Mouse (Mus musculus) stomach, embryonic 16.5 days (tissue): ENCODE measurements around the gene Prepl. TPM values are rescaled to one million over a fixed set of nuclear protein-coding genes. Genes with fewer than 3 reads are reported as not detected.

Source experiments
- ATAC-seq: fragments of 200-750 bp; cut with Nextera tagmentation; 2 replicates; pipeline ENCODE4 v1.8.0; 2017; ENCODE audit warnings: moderate number of reproducible peaks, moderate TSS enrichment; ENCODE audit not compliant: insufficient read depth, low FRiP score
- H3K27ac ChIP-seq: fragments of 300-500 bp; sonication (generic); 2 replicates; pipeline ENCODE4 v1.5.1; 2014; ENCODE audit warnings: low read length
- H3K27me3 ChIP-seq: fragments of 300-500 bp; sonication (generic); 2 replicates; pipeline ENCODE4 v1.6.1; 2014; ENCODE audit warnings: low read length, control low read depth, mixed read lengths; ENCODE audit not compliant: control insufficient read depth, insufficient read depth
- H3K36me3 ChIP-seq: fragments of 300-500 bp; sonication (generic); 2 replicates; pipeline ENCODE4 v1.6.1; 2014; ENCODE audit warnings: low read length; ENCODE audit not compliant: control insufficient read depth, insufficient read depth
- H3K4me1 ChIP-seq: fragments of 300-500 bp; sonication (generic); 2 replicates; pipeline ENCODE4 v1.6.1; 2014; ENCODE audit warnings: low read length, control low read depth, mixed read lengths; ENCODE audit not compliant: control insufficient read depth, insufficient read depth
- H3K4me2 ChIP-seq: fragments of 300-500 bp; sonication (generic); 2 replicates; pipeline ENCODE4 v1.6.1; 2014; ENCODE audit warnings: low read depth, low read length, mixed read lengths
- H3K4me3 ChIP-seq: fragments of 300-500 bp; sonication (generic); replicated peaks from 2 replicates; pipeline ENCODE4 v1.5.1; 2014; ENCODE audit warnings: mild to moderate bottlenecking, low read length
- H3K9ac ChIP-seq: fragments of 300-500 bp; sonication (generic); 2 replicates; pipeline ENCODE4 v1.6.1; 2014; ENCODE audit warnings: low read length
- H3K9me3 ChIP-seq: fragments of 300-500 bp; sonication (generic); replicated peaks from 2 replicates; pipeline ENCODE4 v1.6.1; 2016; ENCODE audit warnings: low read length, control low read depth; ENCODE audit not compliant: control insufficient read depth
- WGBS: fragments of 180-500 bp; shearing (Covaris S2); extraction: QIAGEN DNeasy Blood & Tissue Kit; methylation state at CpG from one replicate; pipeline ENCODE4 v1.1.7; 2014; 5-methylcytosine and 5-hydroxymethylcytosine counted together
- polyA plus RNA-seq: library from polyadenylated mRNA; unstranded; fragments of >200 nt; fragmentation: Nextera tagmentation; extraction: Ambion mirVana; gene quantifications from 2 replicates; pipeline ENCODE4 v1.2.1, GENCODE M21; 2015

The Prepl gene
- polyA plus RNA-seq, 1 experiment from 2014 or later = 31.5 TPM

- Histone ChIP-seq H3K4me3 (no peak overlapping the region), H3K36me3 (no peaks in the 10 kb centered on the region), H3K27ac (no peak overlapping the region), H3K4me1 (no peaks in the 10 kb centered on the region), H3K4me2 (no peak overlapping the region), H3K27me3 (no peaks in the 10 kb centered on the region), H3K9ac (no peak overlapping the region), H3K9me3 (no peaks in the 10 kb centered on the region)
- 53% methylated on average over 11 of the region's 11 CpGs for WGBS
- 0 out of 2 replicates have a peak, but pooled peaks have one; percentile 10 for ATAC-seq
These were observed 56.0 kb downstream of the Prepl start for GRCm38 (mm10) chr17:85034068-85034467.

GRCm38 (mm10) chr17:85033087-85033486 is 57.0 kb downstream of the Prepl start:
- Histone ChIP-seq H3K4me3 (no peak overlapping the region), H3K4me1 (no peaks in the 10 kb centered on the region), H3K36me3 (no peaks in the 10 kb centered on the region), H3K27me3 (no peaks in the 10 kb centered on the region), H3K9me3 (no peaks in the 10 kb centered on the region), H3K4me2 (no peak overlapping the region), H3K9ac (no peak overlapping the region), H3K27ac (no peak overlapping the region)
- no peak for ATAC-seq
- WGBS = 77% methylated on average over 3 of the region's 3 CpGs

GRCm38 (mm10) chr17:85030651-85031050 is 59.4 kb downstream of the Prepl start:
- Histone ChIP-seq H3K27me3 (no peaks in the 10 kb centered on the region), H3K9me3 (no peaks in the 10 kb centered on the region), H3K36me3 (no peaks in the 10 kb centered on the region), H3K9ac (no peak overlapping the region), H3K4me1 (no peaks in the 10 kb centered on the region), H3K4me2 (no peak overlapping the region), H3K4me3 (no peak overlapping the region), H3K27ac (no peak overlapping the region)
- no peak for ATAC-seq
- 65% methylated on average over 5 of the region's 5 CpGs for WGBS

- ATAC-seq = no peak
- Histone ChIP-seq H3K4me2 (no peak overlapping the region), H3K9me3 (no peaks in the 10 kb centered on the region), H3K27me3 (no peaks in the 10 kb centered on the region), H3K27ac (no peak overlapping the region), H3K9ac (no peak overlapping the region), H3K36me3 (no peaks in the 10 kb centered on the region), H3K4me3 (no peak overlapping the region), H3K4me1 (no peaks in the 10 kb centered on the region)
- WGBS = 89% methylated on average over 10 of the region's 10 CpGs
These were observed 61.2 kb downstream of the Prepl start for GRCm38 (mm10) chr17:85028797-85029196.

- no peak within 1 kb of the TSS for H3K9ac ChIP-seq
- H3K9me3 ChIP-seq = no peaks in the 10 kb centered on the region
- peak; percentile 38; the same call in 1 of the 2 replicates for ATAC-seq
- WGBS = 84% methylated on average over 20 of the region's 20 CpGs
- no peaks in the 10 kb centered on the region for H3K27me3 ChIP-seq
- H3K36me3 ChIP-seq = no peaks in the 10 kb centered on the region
- H3K27ac ChIP-seq = no peak within 1 kb of the TSS
- H3K4me2 ChIP-seq = no peak within 1 kb of the TSS
- H3K4me1 ChIP-seq = peaks cover 2% of the 10 kb centered on the region; the same call in 1 of the 2 replicates
- no peak within 1 kb of the TSS for H3K4me3 ChIP-seq
These were observed 61.8 kb downstream of the Prepl start, which contains the start of gene Slc3a1 for GRCm38 (mm10) chr17:85028093-85028739. TSS of gene Slc3a1 (plus strand) at chr17:85028376.

- no peak overlapping the region for H3K27ac ChIP-seq
- ATAC-seq = peak; percentile 46; the same call in 1 of the 2 replicates
- H3K4me1 ChIP-seq = peaks cover 3% of the 10 kb centered on the region; the same call in 1 of the 2 replicates
- H3K4me3 ChIP-seq = no peak overlapping the region
- H3K9me3 ChIP-seq = no peaks in the 10 kb centered on the region
- no peaks in the 10 kb centered on the region for H3K36me3 ChIP-seq
- no peak overlapping the region for H3K4me2 ChIP-seq
- H3K9ac ChIP-seq = no peak overlapping the region
- 57% methylated on average over 3 of the region's 3 CpGs for WGBS
- H3K27me3 ChIP-seq = no peaks in the 10 kb centered on the region
These were observed 62.8 kb downstream of the Prepl start for GRCm38 (mm10) chr17:85027247-85027646.

- Histone ChIP-seq H3K27me3 (no peaks in the 10 kb centered on the region), H3K9me3 (no peaks in the 10 kb centered on the region), H3K4me2 (no peak overlapping the region), H3K4me3 (no peak overlapping the region), H3K4me1 (peaks cover 3% of the 10 kb centered on the region; the same call in 1 of the 2 replicates), H3K27ac (no peak overlapping the region; the same call in 1 of the 2 replicates), H3K36me3 (no peaks in the 10 kb centered on the region), H3K9ac (no peak overlapping the region)
- no peak for ATAC-seq
- 84% methylated on average over 6 of the region's 6 CpGs for WGBS
These were observed 63.6 kb downstream of the Prepl start for GRCm38 (mm10) chr17:85026436-85026835.

GRCm38 (mm10) chr17:85025151-85025550 is 64.9 kb downstream of the Prepl start:
- Histone ChIP-seq H3K36me3 (no peaks in the 10 kb centered on the region), H3K4me3 (no peak overlapping the region), H3K27me3 (no peaks in the 10 kb centered on the region), H3K4me2 (no peak overlapping the region), H3K4me1 (peaks cover 3% of the 10 kb centered on the region; the same call in 1 of the 2 replicates), H3K9me3 (no peaks in the 10 kb centered on the region), H3K27ac (no peak overlapping the region), H3K9ac (no peak overlapping the region)
- ATAC-seq = no peak
- 84% methylated on average over 6 of the region's 6 CpGs for WGBS

GRCm38 (mm10) chr17:85024237-85024636 is 65.8 kb downstream of the Prepl start:
- H3K4me1 ChIP-seq = peaks cover 3% of the 10 kb centered on the region; the same call in 1 of the 2 replicates
- ATAC-seq = peak; percentile 6; the same call in 1 of the 2 replicates
- no peaks in the 10 kb centered on the region for H3K27me3 ChIP-seq
- no peak overlapping the region for H3K4me3 ChIP-seq
- H3K36me3 ChIP-seq = no peaks in the 10 kb centered on the region
- H3K9ac ChIP-seq = no peak overlapping the region
- peak overlapping the region; percentile 79 for H3K27ac ChIP-seq
- H3K9me3 ChIP-seq = no peaks in the 10 kb centered on the region
- WGBS = 70% methylated on average over 8 of the region's 8 CpGs
- peak overlapping the region; percentile 46; the same call in 1 of the 2 replicates for H3K4me2 ChIP-seq
